Mouse (Mus musculus) megakaryocyte, embryonic 14.5 days (primary cell): ENCODE data around the gene Gli1. TPM values are rescaled to one million over a fixed set of nuclear protein-coding genes. Genes with fewer than 3 reads are reported as not detected.
A peak's percentile ranks its signal among the peaks of the same experiment; 100 is the strongest.

ENCODE experiments used
- H3K27me3 ChIP-seq: replicated peaks from 2 replicates; pipeline ENCODE3; 2012; ENCODE audit warnings: inconsistent platforms
- H3K36me3 ChIP-seq: replicated peaks from 2 replicates; pipeline ENCODE3; 2012; ENCODE audit warnings: low read length, inconsistent platforms, mixed read lengths
- H3K4me1 ChIP-seq: 2 replicates; pipeline ENCODE4 v1.6.1; 2012; ENCODE audit warnings: inconsistent platforms
- H3K4me3 ChIP-seq: replicated peaks from 2 replicates; pipeline ENCODE3; 2012; ENCODE audit warnings: moderate library complexity, mild to moderate bottlenecking, inconsistent platforms
- H3K9me3 ChIP-seq: 2 replicates; pipeline ENCODE4 v1.6.1; 2012; ENCODE audit warnings: inconsistent platforms
- FLI1 ChIP-seq: IDR thresholded peaks from 2 replicates; pipeline ENCODE4 v1.6.1; 2012; ENCODE audit warnings: low read length, inconsistent platforms, mixed read lengths
- GATA1 ChIP-seq: IDR thresholded peaks from 3 replicates; pipeline ENCODE4 v1.6.1; 2012; ENCODE audit warnings: mixed read lengths, low read length, inconsistent platforms, borderline replicate concordance
- polyA plus RNA-seq: library from polyadenylated mRNA; stranded (reverse); fragments of >175 nt; gene quantifications from 2 replicates; pipeline ENCODE4 v1.2.3, GENCODE M21; 2012; ENCODE audit warnings: low replicate concordance; ENCODE audit not compliant: insufficient read depth

The Gli1 gene
- polyA plus RNA-seq, 1 experiment = 0.02 TPM

DNA sequence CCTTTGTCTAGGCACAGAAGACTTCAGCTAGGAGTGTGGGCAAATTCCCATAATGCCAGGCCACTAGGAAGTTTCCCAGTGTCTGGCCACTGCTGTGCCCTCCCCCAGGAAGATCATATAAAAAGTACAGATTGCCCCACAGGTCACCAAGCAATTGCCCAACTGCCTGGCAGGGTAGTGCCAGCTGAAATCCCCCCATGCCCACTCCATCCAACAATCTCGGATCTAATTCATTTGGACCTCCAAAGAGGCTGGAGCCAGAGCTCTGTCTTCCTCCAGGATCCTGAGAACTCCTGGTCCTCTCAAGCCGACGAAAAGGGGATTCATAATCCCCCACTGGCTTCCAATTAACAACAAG, 53.9 kb downstream of the Gli1 start:
- H3K9me3 ChIP-seq = no peaks in the 10 kb centered on the region
- no peak for TF ChIP-seq GATA1
- no peak for TF ChIP-seq FLI1
- H3K36me3 ChIP-seq = peaks cover 67% of the 10 kb centered on the region
- peak overlapping the region; percentile 97 for H3K4me3 ChIP-seq
- H3K27me3 ChIP-seq = no peaks in the 10 kb centered on the region
- peaks cover 62% of the 10 kb centered on the region for H3K4me1 ChIP-seq

DNA sequence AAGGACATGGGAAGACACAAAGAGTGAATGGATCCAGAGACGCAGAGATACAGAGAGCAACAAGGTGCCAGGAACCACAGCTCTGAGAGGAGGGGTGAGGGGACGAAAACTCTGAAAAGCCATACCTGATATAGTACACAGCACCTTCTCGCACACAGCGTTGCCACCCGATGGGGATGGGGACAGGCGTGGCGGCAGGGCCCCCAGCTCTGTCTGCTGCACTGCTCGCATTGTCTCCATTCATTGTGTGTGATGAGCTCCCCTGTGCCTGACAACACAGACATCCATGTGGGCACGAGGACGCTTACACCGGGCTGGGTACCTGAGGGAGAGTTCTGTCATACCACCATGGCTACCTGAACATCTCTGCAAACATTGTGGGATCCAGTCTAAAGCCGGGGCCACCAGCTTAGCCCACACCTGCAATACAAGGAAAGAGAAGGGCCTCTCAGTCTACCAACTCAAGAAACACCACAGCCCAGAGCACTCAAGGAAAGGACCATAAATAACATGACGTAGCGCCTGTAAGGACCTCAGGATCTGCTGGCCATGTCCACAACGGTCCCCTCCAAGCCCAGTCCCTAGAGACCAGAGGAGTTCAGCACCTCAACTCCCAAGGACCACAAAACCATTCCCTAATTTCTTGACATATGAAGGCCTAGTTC, 54.4 kb downstream of the Gli1 start:
- H3K27me3 ChIP-seq = no peaks in the 10 kb centered on the region
- no peaks in the 10 kb centered on the region for H3K9me3 ChIP-seq
- H3K4me3 ChIP-seq = peak overlapping the region; percentile 97
- peaks cover 67% of the 10 kb centered on the region for H3K36me3 ChIP-seq
- TF ChIP-seq GATA1 (no peak), FLI1 (no peak)
- H3K4me1 ChIP-seq = peaks cover 61% of the 10 kb centered on the region

DNA sequence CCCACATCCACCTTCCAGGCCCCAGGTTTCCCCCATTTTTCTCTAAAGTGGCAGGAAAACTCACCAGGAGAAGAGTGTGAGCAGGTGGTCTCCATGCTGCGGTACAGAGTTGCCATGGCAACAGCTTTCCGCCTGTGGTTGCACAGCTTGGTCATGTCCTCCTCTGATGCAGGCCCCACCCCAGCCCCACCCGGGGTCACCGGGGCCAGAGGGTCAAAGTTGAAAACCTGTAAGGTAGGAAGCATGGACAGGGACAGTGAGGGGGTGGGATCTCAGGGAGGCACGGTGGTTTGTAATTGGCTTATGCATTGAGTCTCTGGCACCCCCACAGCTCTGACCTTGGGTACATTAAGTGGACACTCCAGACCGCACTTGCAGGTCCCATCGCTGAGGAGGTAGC, 55.0 kb downstream of the Gli1 start:
- no peaks in the 10 kb centered on the region for H3K27me3 ChIP-seq
- TF ChIP-seq GATA1 (no peak), FLI1 (no peak)
- peak overlapping the region; percentile 97 for H3K4me3 ChIP-seq
- peaks cover 55% of the 10 kb centered on the region for H3K4me1 ChIP-seq
- peaks cover 67% of the 10 kb centered on the region for H3K36me3 ChIP-seq
- no peaks in the 10 kb centered on the region for H3K9me3 ChIP-seq

DNA sequence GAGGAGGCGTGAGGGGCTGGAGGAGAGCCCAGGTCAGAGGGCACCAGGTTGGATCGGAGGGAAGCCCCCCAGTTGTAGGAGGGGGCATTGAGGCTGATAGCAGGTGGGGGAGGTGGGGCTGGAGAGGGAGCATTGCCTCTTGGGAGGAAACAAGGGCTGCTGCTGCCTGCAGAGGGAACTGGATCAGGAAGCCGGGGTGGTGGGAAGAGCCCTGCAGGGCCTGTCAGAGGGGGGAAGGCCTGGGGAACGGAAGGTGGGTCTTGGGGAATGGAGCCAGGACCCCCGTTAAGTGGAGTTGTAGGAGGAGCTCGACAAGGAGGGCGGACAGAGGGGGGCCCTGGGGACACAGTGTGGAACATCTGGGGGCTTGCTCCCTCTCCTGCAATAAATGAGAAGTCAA, 55.6 kb downstream of the Gli1 start:
- Histone ChIP-seq H3K36me3 (peaks cover 68% of the 10 kb centered on the region), H3K4me3 (peak overlapping the region; percentile 97)

DNA sequence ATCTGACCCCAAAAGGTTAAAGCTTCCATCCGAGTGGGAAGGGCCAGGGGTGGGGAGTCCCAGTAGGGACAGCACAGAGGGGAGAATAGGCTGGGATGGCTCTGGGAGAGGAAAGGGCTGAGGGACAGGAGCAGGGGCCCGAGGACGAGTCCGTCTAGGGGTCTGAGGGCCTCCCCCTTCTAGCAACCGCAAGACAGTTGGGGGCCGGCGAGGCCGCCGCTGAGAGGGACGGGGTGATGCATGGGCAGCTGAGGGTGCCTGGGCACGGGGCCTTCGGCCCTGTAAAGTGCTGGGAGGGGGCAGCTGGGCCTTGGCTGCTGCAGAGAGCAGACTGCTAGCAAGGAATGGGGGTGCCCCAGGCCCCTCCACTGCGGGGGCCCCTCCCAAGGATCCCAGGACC, 56.1 kb downstream of the Gli1 start:
- peaks cover 58% of the 10 kb centered on the region for H3K4me1 ChIP-seq
- no peaks in the 10 kb centered on the region for H3K27me3 ChIP-seq
- H3K4me3 ChIP-seq = peak overlapping the region; percentile 97
- H3K9me3 ChIP-seq = no peaks in the 10 kb centered on the region
- TF ChIP-seq GATA1 (no peak), FLI1 (no peak)
- peaks cover 74% of the 10 kb centered on the region for H3K36me3 ChIP-seq

More for the DNA sequence above, 55.6 kb downstream of the Gli1 start:
- H3K9me3 ChIP-seq = no peaks in the 10 kb centered on the region
- no peak for TF ChIP-seq GATA1
- no peak for TF ChIP-seq FLI1
- peaks cover 58% of the 10 kb centered on the region for H3K4me1 ChIP-seq
- no peaks in the 10 kb centered on the region for H3K27me3 ChIP-seq

DNA sequence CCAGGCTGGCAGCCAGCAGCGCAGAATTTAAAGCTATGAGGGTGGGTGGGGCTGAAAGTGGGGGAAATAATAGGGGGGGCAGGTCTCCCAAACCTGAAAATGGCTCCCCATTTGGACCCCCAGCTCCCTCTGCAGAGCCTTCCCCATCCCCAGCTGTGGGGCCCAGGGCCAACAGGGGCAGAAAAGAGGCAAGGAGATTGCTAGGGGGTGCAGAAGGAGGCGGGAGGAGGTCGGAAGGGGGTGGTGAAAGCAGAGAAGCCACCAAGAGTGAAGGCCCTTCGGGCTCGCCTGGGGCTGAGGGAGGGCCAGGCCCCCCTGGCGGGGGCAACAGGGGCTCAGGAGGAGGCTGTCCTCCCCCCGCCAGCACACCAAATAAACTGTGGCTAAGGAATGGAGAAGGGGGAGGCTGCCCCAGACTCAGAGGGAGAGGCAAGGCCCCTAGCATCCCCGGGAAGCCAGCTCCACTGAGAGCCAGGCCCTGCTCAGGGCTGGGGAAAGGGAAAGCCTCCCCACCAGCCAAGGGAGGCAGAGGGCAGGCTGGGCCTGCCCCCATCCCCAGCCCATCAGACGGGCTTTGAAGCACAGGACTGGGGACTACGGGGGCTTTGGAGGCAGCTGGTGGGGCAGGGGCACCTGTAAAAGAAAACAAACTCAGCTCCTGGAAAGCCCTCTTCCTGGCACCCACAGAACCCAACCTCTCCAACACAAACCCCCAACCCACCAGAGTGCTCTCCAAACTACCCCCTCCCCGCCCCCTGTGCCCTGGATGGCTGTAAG, 56.9 kb downstream of the Gli1 start:
- no peak for TF ChIP-seq FLI1
- TF ChIP-seq GATA1 = no peak
- Histone ChIP-seq H3K9me3 (no peaks in the 10 kb centered on the region), H3K27me3 (no peaks in the 10 kb centered on the region), H3K4me1 (peaks cover 56% of the 10 kb centered on the region), H3K4me3 (peak overlapping the region; percentile 97), H3K36me3 (peaks cover 81% of the 10 kb centered on the region)

DNA sequence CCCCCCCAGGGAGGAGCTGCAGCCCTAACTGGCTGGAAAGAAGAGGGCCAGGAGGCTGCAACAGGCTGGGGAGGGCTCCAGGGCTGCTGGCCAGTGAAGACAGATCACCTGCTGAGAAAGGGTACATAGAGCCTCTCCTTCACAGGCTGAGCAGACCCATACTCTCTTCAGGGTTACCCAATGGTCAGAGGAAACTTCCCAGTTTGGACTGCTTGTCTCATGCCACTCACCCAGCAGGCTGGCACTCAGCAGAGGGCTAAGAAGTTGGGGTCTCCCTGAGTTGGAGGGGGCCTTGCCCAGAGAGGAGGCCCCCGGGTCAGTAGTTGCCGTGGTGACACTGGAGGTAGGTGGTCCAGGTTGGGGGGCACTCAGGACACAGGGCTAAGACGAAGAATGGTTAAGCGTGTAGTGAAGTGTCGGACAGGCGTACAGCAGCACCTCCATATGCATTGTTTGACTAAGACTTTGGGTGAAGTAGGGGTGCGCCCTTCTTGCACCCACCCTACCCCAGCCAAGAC, 57.6 kb downstream of the Gli1 start:
- H3K9me3 ChIP-seq = no peaks in the 10 kb centered on the region
- H3K4me1 ChIP-seq = peaks cover 48% of the 10 kb centered on the region
- H3K36me3 ChIP-seq = peaks cover 88% of the 10 kb centered on the region
- H3K4me3 ChIP-seq = peak overlapping the region; percentile 17
- TF ChIP-seq FLI1 (no peak), GATA1 (no peak)
- no peaks in the 10 kb centered on the region for H3K27me3 ChIP-seq

DNA sequence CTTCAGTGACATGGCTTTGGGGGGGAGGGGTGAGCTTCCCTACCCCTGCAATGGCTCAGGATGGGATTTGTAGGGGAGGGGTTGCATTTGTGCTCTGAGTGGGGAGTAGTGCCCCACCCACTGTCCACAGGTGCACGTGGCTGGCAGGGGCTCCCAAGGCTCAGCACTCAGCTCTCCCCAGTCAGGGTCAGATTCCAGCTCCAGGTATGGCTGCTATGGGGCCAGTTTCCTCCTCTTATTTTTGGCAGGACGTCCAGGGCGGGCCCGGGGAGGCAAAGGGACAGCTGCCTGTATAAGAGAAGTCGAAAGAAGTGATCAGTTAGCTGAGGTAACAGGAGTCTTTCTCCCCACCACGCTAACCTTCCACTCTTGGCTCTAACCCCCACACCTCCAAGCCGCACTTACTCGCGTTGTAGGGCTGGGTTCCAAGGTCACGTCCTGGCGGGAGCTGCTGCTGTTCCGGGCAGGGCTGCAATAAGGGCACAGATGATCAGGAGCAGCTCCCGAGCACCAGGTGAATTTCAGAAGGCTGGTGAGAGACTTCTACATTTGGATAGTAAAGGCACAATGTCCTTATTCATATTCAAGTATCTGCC, 59.1 kb downstream of the Gli1 start:
- Histone ChIP-seq H3K9me3 (no peaks in the 10 kb centered on the region), H3K4me3 (no peak overlapping the region), H3K36me3 (peaks cover 100% of the 10 kb centered on the region), H3K4me1 (peaks cover 50% of the 10 kb centered on the region), H3K27me3 (no peaks in the 10 kb centered on the region)
- TF ChIP-seq GATA1 (no peak), FLI1 (no peak)

DNA sequence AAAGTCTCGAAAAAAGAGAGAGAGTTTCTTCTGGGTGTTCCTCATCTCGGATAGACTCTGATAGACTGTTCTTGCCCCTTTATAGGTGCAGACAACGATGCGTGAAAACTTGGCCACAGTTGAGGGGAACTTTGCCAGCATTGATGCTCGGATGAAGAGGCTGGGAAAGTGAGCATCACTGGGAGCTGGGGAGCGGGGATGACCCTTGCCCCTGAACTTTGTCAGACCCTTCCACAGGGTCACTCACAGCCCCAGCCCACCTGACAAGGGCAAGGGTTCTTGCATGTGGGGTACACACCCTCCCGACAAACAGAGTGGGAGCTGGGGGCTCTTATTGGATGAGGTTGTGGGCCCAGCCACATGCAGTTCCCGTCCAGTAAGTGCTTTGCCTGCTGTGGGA, 60.5 kb downstream of the Gli1 start:
- H3K27me3 ChIP-seq = no peaks in the 10 kb centered on the region
- no peaks in the 10 kb centered on the region for H3K9me3 ChIP-seq
- TF ChIP-seq FLI1 (no peak), GATA1 (no peak)
- no peak overlapping the region for H3K4me3 ChIP-seq
- peaks cover 100% of the 10 kb centered on the region for H3K36me3 ChIP-seq
- H3K4me1 ChIP-seq = peaks cover 36% of the 10 kb centered on the region

Other genes starting within 250 kb of the Gli1 start
- gene Os9, start 220.8 kb downstream of the Gli1 start, polyA plus RNA-seq = 140 and 267 TPM in 2 replicates
- 71.2 and 76.1 TPM in 2 replicates for gene B4galnt1, start 176.7 kb downstream of the Gli1 start, polyA plus RNA-seq
- 0.23 and 0.76 TPM in 2 replicates for gene Slc26a10, start 161.3 kb downstream of the Gli1 start, polyA plus RNA-seq
- gene Arhgef25, start 151.9 kb downstream of the Gli1 start, polyA plus RNA-seq = not detected in 2 replicates
- gene Dtx3, start 146.2 kb downstream of the Gli1 start, polyA plus RNA-seq = 51.0 and 171 TPM in 2 replicates
- 10.4 and 19.6 TPM in 2 replicates for gene Pip4k2c, start 130.4 kb downstream of the Gli1 start, polyA plus RNA-seq
- 6.6 and 11.4 TPM in 2 replicates for gene Kif5a, start 78.6 kb downstream of the Gli1 start, polyA plus RNA-seq
- gene Dctn2, start 75.6 kb downstream of the Gli1 start, polyA plus RNA-seq = 176 and 219 TPM in 2 replicates
- gene Mbd6, start 53.0 kb downstream of the Gli1 start, polyA plus RNA-seq = 245 and 640 TPM in 2 replicates
- gene Mars, start 30.2 kb downstream of the Gli1 start, polyA plus RNA-seq = 26.0 and 101 TPM in 2 replicates
- 6.1 and 10.4 TPM in 2 replicates for gene Arhgap9, start 20.0 kb downstream of the Gli1 start, polyA plus RNA-seq
- gene Inhbe, start 12.4 kb upstream of the Gli1 start, polyA plus RNA-seq = not detected in 2 replicates
- not detected in 2 replicates for gene Inhbc, start 28.5 kb upstream of the Gli1 start, polyA plus RNA-seq
- 139 and 346 TPM in 2 replicates for gene R3hdm2, start 38.4 kb upstream of the Gli1 start, polyA plus RNA-seq
- gene Stac3, start 159.7 kb upstream of the Gli1 start, polyA plus RNA-seq = 3.9 TPM in 1 of 2 replicates, not detected in the other
- gene Ndufa4l2, start 173.0 kb upstream of the Gli1 start, polyA plus RNA-seq = 0.23 and 5.2 TPM in 2 replicates
- gene Shmt2, start 180.5 kb upstream of the Gli1 start, polyA plus RNA-seq = 143 and 168 TPM in 2 replicates
- 0.32 TPM in 1 of 2 replicates, not detected in the other for gene Nxph4, start 192.6 kb upstream of the Gli1 start, polyA plus RNA-seq